Comparison of ENCODE assay signal across 16 mouse cellular contexts in genomic region chr13:72043930-72044470, GRCm38 (mm10).
"Had no signal": no experiment of that assay in that cellular context is flagged by ENCODE, and none has a peak within 500 bp of the region (broad histone marks: within the 10 kb centered on the region; RNA-seq: fewer than 3 reads in every experiment).

No protein-coding gene starts in this region.

- H3K9me3 ChIP-seq: limb, embryonic 10.5 days; limb, embryonic 13.5 days; liver, embryonic 12.5 days; liver, embryonic 15.5 days; midbrain, embryonic 13.5 days; stomach, embryonic 15.5 days had no signal

- DNase-seq: kidney, adult 2 months; kidney, postnatal 10 days; kidney, postnatal 36 days; liver; lung, embryonic 14.5 days; right cerebral cortex, postnatal 4 days; spleen, adult 18-20 months; thymus, postnatal 25 days had no signal

- ATAC-seq: intestine, postnatal 0 days; liver, embryonic 12.5 days; midbrain, embryonic 13.5 days; midbrain, embryonic 16.5 days had no signal

- H3K4me2 ChIP-seq: limb, embryonic 13.5 days; liver, embryonic 12.5 days; liver, embryonic 15.5 days; lung, embryonic 14.5 days; midbrain, embryonic 13.5 days; stomach, embryonic 15.5 days had no signal

- H3K4me1 ChIP-seq: limb, embryonic 10.5 days; limb, embryonic 13.5 days; liver, embryonic 12.5 days; liver, embryonic 15.5 days; midbrain, embryonic 13.5 days; stomach, embryonic 15.5 days had no signal

- H3K4me3 ChIP-seq: limb, embryonic 10.5 days; limb, embryonic 13.5 days; liver, embryonic 12.5 days; liver, embryonic 15.5 days; midbrain, embryonic 13.5 days; stomach, embryonic 15.5 days had no signal

- H3K9ac ChIP-seq: limb, embryonic 13.5 days; liver, embryonic 12.5 days; liver, embryonic 15.5 days; lung, embryonic 14.5 days; midbrain, embryonic 13.5 days; stomach, embryonic 15.5 days had no signal

- H3K36me3 ChIP-seq: limb, embryonic 10.5 days; limb, embryonic 13.5 days; liver, embryonic 12.5 days; liver, embryonic 15.5 days; midbrain, embryonic 13.5 days; stomach, embryonic 15.5 days had no signal

- H3K27me3 ChIP-seq: limb, embryonic 13.5 days; liver, embryonic 12.5 days; liver, embryonic 15.5 days; midbrain, embryonic 13.5 days; stomach, embryonic 15.5 days had no signal

- H3K27ac ChIP-seq: limb, embryonic 10.5 days; limb, embryonic 13.5 days; liver, embryonic 12.5 days; liver, embryonic 15.5 days; midbrain, embryonic 13.5 days; stomach, embryonic 15.5 days had no signal
